Mouse (Mus musculus): ENCODE data around the gene Fbxo46.

Gene Fbxo46

DNA sequence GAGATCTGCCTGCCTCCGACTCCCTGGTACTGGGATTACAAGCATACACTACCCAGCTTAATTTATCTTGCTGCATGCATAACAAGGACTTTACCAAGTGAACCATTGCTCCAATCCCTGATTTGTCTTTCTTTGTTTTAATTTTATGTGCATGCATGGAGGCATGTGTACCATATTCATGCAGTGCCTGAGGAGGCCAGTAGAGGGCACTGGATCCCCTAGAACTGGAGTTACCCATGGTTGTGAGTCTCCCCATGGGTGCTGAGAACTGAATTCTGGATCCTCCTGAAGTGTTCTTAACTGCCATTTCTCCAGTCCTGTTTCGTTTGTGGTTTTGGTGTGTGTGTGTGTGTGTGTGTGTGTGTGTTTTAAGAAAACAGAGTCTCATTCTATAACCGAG is 47.3 kb downstream of the Fbxo46 start:
- DNase-seq (ENCODE audit: low read depth, low spot score) = no peak

DNA sequence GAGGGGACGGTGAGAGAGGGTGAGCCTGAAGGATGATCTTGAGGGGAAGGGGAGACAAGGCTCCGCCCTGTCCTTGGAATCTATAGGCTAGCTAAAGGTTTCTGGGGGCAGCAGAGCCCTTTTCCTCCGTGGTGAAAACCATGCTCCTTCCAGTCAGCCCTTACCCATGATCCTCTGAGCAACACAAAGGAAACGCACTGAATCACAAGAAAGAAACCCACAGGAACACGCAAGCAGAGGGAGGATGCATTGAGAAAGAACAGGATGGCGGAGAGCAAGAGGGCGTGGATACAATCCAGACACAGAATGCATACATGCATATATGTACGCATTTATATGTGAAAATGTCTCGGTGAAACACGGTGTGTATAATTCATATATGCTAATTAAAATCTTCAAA is 49.8 kb downstream of the Fbxo46 start:
- DNase-seq (ENCODE audit: low read depth, low spot score) = no peak

DNA sequence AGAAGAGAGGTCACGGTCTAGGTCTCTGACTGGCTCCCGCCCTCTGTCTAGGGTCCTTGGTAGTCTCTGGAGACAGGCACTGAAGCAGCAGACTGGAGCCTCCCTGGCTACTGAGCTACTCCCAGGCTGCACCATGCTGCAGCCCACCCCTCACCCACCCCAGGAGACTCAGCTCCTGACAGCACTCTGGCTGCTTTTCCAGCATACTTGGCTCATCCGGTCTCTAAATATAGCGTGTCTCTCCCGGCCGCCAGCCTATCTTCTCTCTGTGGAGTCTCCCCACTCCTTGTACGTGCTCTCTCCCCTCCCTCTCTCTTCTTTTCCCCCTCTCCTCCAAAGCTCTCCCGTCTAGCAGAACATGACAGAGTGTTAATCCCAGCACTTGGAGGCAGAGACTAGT is 50.5 kb downstream of the Fbxo46 start:
- no peak for DNase-seq (ENCODE audit: low read depth, low spot score)

DNA sequence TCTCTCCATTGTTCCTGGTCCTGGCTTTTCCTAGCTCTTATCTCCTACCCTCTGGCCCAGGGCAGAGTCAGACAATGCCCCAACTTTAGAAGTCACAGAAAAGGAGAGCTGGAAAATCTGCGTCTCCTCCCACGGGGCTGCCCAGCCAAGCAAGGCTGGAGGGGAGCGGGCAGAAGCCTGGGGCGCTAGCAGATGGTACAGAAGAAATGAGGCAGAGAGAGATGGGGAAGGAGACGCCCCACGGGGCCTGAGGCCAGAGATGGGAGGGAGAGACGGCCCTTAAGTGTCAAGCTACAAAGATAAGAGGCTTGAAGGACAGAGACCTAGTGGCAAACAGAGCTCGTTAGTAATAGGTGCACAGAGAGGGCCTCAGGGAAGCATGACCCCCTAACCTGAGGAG is 52.2 kb downstream of the Fbxo46 start:
- no peak for DNase-seq (ENCODE audit: low read depth, low spot score)

DNA sequence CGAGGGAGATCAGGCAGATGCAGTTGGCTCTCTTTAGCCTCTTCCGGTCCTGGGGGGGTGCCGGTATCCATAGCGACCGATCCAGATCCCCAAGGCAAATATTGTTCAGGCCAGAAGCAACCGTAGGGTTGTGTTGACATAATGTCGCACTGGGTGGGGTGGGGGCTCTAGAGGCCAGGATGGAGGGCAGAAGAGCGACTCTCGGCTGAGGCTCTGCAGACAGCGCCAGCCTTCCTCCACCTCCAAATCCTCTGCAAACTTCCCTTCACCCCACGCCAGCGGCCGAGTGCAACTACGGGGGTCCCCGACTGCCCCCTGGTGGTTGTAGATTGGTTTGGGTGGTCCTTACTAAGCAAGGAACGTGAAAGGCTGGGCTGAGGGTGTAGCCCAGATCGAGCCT is 53.2 kb downstream of the Fbxo46 start:
- peak; percentile 61 for DNase-seq (ENCODE audit: low read depth, low spot score)

DNA sequence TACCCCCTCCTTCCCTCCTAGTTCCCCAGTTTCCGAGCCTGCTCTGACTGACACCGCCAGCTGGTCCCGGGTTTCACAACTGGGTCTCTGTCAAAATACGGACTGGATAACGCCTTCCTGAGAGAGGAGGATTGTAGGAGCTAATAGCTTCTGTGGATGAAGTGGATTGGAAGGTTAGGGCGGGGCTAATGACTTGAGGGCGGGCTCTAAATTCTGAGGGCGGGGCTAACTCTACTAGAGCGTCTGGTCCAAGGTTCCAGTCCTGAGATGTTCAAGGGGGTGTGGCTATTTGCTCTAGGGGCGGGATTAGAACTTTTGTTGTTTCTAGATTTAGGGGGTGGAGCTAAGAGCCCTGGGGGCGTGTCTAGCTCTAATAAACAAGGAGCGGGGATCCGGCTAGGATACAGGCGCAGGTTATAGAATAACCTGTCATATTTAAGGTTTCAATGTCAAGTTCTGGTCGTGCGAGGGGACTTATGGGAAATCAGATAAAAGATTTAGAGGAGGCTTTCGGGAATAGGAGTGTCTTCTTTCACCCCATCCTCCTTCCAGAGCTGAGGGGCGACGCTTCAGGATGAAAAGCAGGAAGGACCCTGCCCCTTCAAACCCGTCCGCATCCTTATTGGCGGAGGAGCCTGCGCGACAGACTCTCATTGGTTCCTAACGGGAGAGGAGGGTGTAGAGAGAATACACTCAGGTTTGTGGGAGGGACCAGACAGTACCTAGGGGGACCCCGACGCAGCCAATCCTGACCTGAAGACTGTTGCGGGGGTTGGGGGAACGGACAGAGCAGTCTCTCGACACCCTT is 56.3 kb downstream of the Fbxo46 start, which contains the start of gene Eml2:
Gene Eml2, plus strand, starts transcription at position 714 of the 808 bp plus-strand sequence.
- DNase-seq (ENCODE audit: low read depth, low spot score) = peak; percentile 46

DNA sequence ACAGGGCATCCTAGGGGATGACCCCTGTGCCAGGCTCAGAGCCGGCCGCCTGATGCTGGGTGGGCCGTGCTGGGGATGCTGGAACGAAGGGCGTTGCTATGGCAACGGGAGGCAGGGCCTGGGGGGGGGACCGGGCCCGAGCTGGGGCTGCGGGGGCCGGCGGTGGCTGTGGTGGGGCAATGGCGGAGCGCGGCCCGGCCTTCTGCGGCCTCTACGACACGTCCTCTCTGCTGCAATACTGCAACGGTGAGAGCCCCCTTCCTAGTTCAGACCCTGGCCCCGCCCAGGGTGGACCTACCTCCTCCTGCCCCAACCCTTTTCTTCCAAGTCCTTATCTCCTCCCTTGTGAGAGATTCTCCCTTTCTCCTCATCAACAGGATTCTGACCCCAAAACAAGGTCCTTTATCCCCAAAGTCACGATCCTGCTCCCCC is 56.9 kb downstream of the Fbxo46 start:
- DNase-seq (ENCODE audit: low read depth, low spot score) = no peak

DNA sequence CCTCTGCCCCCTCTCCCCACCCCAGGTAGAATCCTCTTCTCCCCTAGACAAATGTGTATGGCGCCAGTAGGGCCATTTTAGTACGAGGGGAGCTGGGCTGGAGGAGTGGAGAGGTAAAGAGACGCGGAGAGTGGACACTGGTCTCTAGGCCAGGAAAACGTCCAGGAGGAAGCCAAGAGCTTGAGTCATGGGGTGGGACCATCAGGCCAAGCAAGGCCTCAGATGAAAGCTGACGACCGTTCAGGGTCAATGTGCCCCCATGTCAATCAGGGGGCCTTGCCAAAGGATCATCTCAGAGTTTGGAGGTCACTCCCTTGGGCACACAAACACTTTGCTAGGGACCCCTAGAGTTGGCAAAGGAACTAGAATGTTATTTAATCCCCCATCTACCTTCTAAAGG is 57.6 kb downstream of the Fbxo46 start:
- no peak for DNase-seq (ENCODE audit: low read depth, low spot score)

DNA sequence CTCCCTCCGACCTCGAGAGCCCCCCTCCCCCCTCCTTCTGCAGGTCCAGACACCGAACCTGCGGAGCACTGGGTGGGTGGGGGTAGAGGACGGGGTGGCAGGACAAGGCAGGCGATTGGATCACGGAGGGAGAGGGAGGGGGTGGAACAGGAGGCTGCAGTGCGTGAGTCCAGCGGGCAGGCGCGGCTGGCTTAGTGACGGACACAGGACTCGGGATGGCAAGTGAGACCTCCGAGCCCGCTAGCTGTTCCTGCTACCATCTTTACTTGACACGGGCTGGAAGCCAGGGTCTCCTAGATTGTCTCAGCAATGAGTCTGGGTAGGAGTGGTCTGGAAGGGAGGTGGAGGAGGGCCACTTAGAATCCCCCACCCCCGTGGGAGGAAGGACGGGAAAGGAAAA is 58.4 kb downstream of the Fbxo46 start:
- DNase-seq (ENCODE audit: low read depth, low spot score) = peak; percentile 26

DNA sequence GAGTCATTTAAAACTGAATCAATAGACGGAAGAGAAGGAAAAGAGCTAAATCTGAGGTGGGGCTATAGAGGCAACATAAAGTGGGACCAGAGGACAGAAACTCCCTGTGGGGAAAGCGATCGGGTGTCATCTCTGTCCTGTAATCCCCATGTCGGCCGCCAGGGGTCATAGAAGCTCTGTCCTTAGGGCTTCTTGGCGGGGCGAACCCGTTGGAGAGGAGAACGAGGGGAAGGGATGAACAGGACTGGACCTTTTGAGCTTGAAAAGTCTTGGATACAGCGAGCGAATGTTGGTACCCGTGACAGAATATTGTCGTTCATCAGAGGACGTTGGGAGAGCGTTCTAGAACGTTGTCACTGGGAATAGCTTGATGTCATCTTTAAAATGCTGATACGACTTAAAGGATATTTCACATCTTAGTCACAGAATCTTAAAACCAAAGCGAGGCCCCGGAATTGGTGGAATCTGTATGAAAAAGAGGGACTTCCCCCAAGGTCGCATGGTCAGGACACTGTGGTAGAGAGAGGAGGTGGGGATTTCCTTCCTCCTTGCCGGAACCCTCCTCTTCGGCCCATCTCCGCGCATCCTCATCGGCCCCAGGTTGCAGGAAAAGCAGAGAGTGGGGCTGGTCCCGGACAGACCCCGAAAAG is 58.9 kb downstream of the Fbxo46 start:
- peak; percentile 79 for DNase-seq (ENCODE audit: low read depth, low spot score)

DNA sequence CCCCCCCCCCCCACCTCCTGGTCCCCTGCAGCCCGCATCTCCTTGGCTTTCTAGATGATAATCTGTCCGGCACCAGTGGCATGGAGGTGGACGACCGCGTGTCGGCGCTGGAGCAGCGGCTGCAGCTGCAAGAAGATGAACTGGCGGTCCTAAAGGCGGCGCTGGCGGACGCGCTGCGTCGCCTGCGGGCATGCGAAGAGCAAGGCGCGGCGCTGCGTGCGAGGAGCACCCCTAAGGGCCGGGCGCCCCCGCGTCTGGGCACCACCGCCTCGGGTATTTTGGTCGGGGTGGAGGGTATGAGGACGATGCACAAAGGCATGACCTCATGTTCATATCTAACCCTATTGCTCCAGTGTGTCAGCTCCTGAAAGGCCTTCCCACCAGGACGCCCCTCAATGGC is 59.5 kb downstream of the Fbxo46 start:
- DNase-seq (ENCODE audit: low read depth, low spot score) = peak; percentile 86

DNA sequence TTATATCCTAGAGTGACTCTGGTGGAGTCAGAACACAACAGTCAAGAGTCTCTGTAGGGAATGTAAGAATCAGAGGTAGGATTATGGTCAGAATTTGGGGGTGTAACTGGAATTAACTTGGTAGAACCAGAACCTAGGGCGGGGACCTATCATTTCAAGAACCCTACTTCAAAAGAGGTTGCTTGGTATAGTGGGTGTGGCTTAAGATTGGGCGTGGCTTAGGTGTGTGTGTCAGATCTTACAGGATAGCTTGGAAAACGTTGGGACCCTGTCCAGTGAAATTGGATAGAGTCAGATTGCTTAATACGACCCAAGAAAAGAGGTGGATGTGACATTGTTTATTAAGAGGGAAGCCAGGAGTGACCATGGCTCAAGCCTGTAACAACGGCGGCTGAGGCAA is 60.3 kb downstream of the Fbxo46 start:
- peak; percentile 52 for DNase-seq (ENCODE audit: low read depth, low spot score)

DNA sequence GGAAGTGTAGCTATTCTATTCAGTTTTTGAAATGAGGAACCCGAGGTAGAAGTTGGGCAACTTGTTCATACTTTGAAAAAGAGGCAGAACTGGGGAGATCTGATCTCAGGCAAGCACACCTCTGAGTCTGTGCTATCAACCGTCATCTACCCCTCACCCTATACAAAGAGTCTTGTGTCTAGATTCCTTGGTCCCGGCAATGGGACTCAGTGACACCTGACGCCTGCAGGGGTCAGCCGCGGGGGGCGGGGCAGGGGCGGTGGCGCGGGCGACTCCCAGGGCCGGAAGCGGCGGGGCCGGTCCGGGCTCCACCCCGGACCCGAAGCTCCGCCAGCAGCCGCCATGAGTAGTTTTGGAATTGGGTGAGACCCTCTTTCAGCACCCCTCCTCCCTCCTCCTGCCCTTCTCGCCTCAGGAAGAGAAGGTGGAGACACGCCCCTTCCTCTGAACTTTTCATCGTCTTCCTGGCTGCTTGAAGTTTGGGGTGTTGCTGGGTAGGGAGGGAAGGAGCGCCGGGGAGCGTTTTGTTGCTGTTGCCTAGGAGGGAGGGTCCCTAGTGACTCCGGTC is 61.3 kb downstream of the Fbxo46 start:
- peak; percentile 71 for DNase-seq (ENCODE audit: low read depth, low spot score)

DNA sequence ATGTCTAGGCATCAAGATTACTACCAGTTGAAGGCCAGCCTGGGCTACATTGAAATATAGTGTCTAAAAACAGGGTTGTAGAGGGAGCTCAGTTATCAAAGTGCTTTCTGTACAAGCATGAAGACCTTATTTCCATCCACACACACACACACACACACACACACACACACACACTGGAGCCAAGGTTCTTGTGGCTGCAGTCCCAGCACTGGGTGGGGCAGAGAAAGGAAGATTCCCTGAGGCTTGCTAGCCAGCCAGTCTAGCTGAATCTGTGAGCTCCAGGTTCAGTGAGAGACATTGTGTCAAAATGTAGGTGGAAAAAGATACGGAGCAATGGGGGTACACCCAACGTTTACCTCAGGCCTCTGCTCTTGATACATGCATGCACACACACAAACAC is 64.6 kb downstream of the Fbxo46 start:
- no peak for DNase-seq (ENCODE audit: low read depth, low spot score)

DNA sequence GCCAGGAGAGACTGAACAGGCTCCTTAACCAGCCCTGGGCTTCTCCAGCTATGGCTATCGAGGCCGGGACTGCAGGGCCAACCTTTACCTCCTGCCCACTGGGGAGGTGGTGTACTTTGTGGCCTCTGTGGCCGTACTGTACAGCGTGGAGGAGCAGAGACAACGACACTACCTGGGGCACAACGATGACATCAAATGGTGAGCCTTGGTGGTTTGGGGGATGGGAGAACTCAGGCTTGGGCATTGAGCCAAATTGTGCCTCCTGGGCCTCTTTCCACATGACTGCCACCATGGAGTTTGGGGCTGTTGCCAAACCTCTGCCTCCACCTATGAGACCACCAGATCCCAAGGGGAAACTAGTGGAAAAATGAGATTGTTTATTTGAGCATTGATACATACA is 65.1 kb downstream of the Fbxo46 start:
- DNase-seq (ENCODE audit: low read depth, low spot score) = no peak
